Mouse (Mus musculus) thymus, adult 2 months (tissue): ENCODE results near the gene Bhlhe41.

Experiments used
- CTCF ChIP-seq: fragments of 200-500 bp; IDR thresholded peaks from 2 replicates; pipeline ENCODE4 v1.5.1; 2012; ENCODE audit warnings: mild to moderate bottlenecking, control low read depth, low read length, moderate library complexity, borderline replicate concordance; ENCODE audit not compliant: control insufficient read depth, poor library complexity, insufficient read depth; ENCODE audit errors: extremely low read depth
- POLR2A ChIP-seq: fragments of 200-500 bp; IDR thresholded peaks from 2 replicates; pipeline ENCODE4 v1.6.1; 2012; ENCODE audit warnings: mild to moderate bottlenecking, low read length, control low read depth, moderate library complexity; ENCODE audit not compliant: control insufficient read depth, poor library complexity, insufficient read depth; ENCODE audit errors: extremely low read depth

GRCm38 (mm10) chr6:145912232-145912631 lies 46.9 kb upstream of the Bhlhe41 start:
- TF ChIP-seq POLR2A (no peak), CTCF (no peak)
